Mouse (Mus musculus) T-helper 2 cell (primary cell): ENCODE results near the gene Nhlrc2.

Experiments used
- in situ Hi-C: fragments of 300-600 bp; cut with MboI, MseI; formaldehyde crosslinking; loops from one replicate; pipeline ENCODE4 v1.15.1; 2025; ENCODE audit warnings: high pct_unique_total_duplicates

Gene Nhlrc2

GRCm38 (mm10) chr19:56619546-56619945, 71.5 kb downstream of the Nhlrc2 start:
- in situ Hi-C loops: no loop called here

- in situ Hi-C loops: no loop called here
These were observed 73.8 kb downstream of the Nhlrc2 start for GRCm38 (mm10) chr19:56621876-56622275.

GRCm38 (mm10) chr19:56627881-56628472, 79.9 kb downstream of the Nhlrc2 start:
- in situ Hi-C loops: no loop called here

GRCm38 (mm10) chr19:56629647-56630046, 81.6 kb downstream of the Nhlrc2 start:
- in situ Hi-C loops: no loop called here

GRCm38 (mm10) chr19:56631017-56631416, 83.0 kb downstream of the Nhlrc2 start:
- in situ Hi-C loops: no loop called here

- in situ Hi-C loops: no loop called here
These were observed 83.4 kb downstream of the Nhlrc2 start for GRCm38 (mm10) chr19:56631451-56631901.

GRCm38 (mm10) chr19:56637035-56637683, 89.1 kb downstream of the Nhlrc2 start:
- in situ Hi-C loops: no loop called here

GRCm38 (mm10) chr19:56637684-56638049, 89.6 kb downstream of the Nhlrc2 start:
- in situ Hi-C loops: no loop called here

GRCm38 (mm10) chr19:56647451-56648120, 99.5 kb downstream of the Nhlrc2 start:
- in situ Hi-C loops: no loop called here

GRCm38 (mm10) chr19:56651262-56651661, 103.2 kb downstream of the Nhlrc2 start:
- in situ Hi-C loops: no loop called here

GRCm38 (mm10) chr19:56652034-56652962, 104.2 kb downstream of the Nhlrc2 start:
- in situ Hi-C loops: no loop called here
